Mouse (Mus musculus): ENCODE measurements around the gene Zc3hav1l. TPM values are rescaled to one million over a fixed set of nuclear protein-coding genes. Genes with fewer than 3 reads are reported as not detected.

Gene Zc3hav1l
- polyA plus RNA-seq, 1 experiment from 2014 or later = 3.9 TPM

- WGBS (ENCODE audit: insufficient replicate concordance) = 60% methylated on average over 4 of the region's 4 CpGs
- no peak overlapping the region for H3K4me2 ChIP-seq
- H3K36me3 ChIP-seq = no peaks in the 10 kb centered on the region
- ATAC-seq = no peak
- no peak overlapping the region for H3K9ac ChIP-seq
- no peaks in the 10 kb centered on the region for H3K9me3 ChIP-seq (replicated peaks)
- H3K27me3 ChIP-seq (replicated peaks) = no peaks in the 10 kb centered on the region
- H3K4me1 ChIP-seq = no peaks in the 10 kb centered on the region
- no peak overlapping the region for H3K27ac ChIP-seq
- H3K4me3 ChIP-seq = no peak overlapping the region
Measured at GRCm38 (mm10) chr6:38261877-38262276, 37.2 kb downstream of the Zc3hav1l start.

DNA sequence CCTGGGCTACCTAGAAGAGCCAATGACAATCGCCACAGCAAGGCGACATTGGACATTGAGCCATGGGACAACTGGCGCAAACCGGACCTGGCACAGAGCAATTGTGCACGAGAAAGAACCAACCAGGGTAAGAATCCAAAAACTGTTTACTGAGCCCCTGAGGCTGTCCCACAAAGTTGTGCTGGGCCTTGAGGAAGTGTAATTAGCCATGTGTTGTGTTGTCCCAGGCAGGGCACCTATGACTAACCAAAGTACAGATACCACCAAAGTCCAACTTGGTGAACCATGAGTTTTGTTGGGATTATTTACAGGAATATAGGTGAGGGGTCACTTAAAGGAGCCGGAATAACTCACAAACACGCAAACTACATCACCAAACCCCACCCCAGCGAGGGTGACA, 41.6 kb downstream of the Zc3hav1l start:
- 80% methylated on average over 8 of the region's 8 CpGs for WGBS (ENCODE audit: insufficient replicate concordance)
- no peaks in the 10 kb centered on the region for H3K36me3 ChIP-seq
- H3K4me3 ChIP-seq = no peak overlapping the region
- no peak overlapping the region for H3K9ac ChIP-seq
- H3K4me2 ChIP-seq = no peak overlapping the region
- H3K27me3 ChIP-seq (replicated peaks) = peaks cover 37% of the 10 kb centered on the region
- H3K27ac ChIP-seq = no peak overlapping the region
- H3K9me3 ChIP-seq (replicated peaks) = no peaks in the 10 kb centered on the region
- H3K4me1 ChIP-seq = peaks cover 21% of the 10 kb centered on the region
- no peak for ATAC-seq

GRCm38 (mm10) chr6:38256793-38257192, 42.3 kb downstream of the Zc3hav1l start:
- Histone ChIP-seq H3K27ac (no peak overlapping the region), H3K4me3 (no peak overlapping the region), H3K9me3 (replicated peaks) (no peaks in the 10 kb centered on the region), H3K9ac (no peak overlapping the region), H3K27me3 (replicated peaks) (peaks cover 43% of the 10 kb centered on the region), H3K4me2 (no peak overlapping the region), H3K36me3 (no peaks in the 10 kb centered on the region), H3K4me1 (peaks cover 22% of the 10 kb centered on the region)
- no peak for ATAC-seq
- WGBS (ENCODE audit: insufficient replicate concordance) = 37% methylated on average over 4 of the region's 4 CpGs

GRCm38 (mm10) chr6:38255794-38256193, 43.3 kb downstream of the Zc3hav1l start:
- no peak overlapping the region for H3K27ac ChIP-seq
- peaks cover 43% of the 10 kb centered on the region for H3K27me3 ChIP-seq (replicated peaks)
- H3K9ac ChIP-seq = no peak overlapping the region
- H3K4me2 ChIP-seq = no peak overlapping the region
- peaks cover 22% of the 10 kb centered on the region for H3K4me1 ChIP-seq
- no peak overlapping the region for H3K4me3 ChIP-seq
- no peaks in the 10 kb centered on the region for H3K36me3 ChIP-seq
- no peaks in the 10 kb centered on the region for H3K9me3 ChIP-seq (replicated peaks)
- WGBS (ENCODE audit: insufficient replicate concordance) = 69% methylated on average over 2 of the region's 2 CpGs
- no peak for ATAC-seq

DNA sequence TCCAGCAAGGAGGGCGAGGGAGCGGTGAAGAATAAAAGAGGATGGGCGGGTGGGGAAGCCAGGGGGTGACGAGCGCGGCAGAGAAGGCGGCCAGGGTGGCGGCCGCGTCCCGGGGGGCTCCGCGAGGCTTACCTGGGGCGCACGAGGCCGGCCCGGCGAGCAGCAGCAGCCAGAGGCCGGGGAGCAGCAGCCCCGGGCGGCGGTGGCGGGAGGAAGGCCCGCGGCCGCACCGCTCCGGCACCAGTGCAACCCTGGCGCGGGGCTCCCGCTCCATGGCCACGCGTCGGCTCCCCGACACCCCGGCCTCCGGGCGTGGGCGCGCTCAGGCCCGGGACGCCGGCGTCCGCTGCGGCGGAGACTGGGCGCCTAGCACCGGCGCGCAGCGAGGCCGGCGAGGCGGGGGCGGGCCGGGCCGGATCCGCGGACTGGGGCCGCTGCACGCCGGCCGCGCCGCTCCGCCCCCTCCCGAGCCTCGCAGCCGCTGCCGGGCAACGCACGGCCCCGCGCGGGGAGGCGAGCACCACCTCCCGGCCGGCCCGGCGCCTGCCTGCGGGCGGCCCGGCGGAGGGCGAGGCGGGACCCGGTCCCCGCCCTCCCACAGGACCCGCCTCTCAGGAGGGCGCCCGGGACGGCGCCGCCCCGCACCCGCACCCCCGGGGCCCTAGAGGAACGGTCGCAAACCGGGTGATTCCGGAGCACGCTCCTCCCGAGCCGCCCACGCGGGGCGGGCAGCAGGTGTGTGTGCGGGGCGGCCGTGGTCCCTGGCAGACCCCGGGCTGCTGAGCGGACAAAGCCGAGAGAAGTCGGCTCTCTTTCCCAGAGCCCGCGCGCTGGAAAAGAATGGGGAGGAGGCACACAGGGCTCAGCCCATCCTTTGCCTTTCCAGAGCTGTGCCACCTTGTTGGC, 45.1 kb downstream of the Zc3hav1l start, which contains the start of gene D630045J12Rik:
Gene D630045J12Rik, minus strand, starts transcription at position 274 of the 906 bp plus-strand sequence.
- H3K4me1 ChIP-seq = peaks cover 22% of the 10 kb centered on the region
- under 1% methylated on average over 76 of the region's 118 CpGs for WGBS (ENCODE audit: insufficient replicate concordance)

DNA sequence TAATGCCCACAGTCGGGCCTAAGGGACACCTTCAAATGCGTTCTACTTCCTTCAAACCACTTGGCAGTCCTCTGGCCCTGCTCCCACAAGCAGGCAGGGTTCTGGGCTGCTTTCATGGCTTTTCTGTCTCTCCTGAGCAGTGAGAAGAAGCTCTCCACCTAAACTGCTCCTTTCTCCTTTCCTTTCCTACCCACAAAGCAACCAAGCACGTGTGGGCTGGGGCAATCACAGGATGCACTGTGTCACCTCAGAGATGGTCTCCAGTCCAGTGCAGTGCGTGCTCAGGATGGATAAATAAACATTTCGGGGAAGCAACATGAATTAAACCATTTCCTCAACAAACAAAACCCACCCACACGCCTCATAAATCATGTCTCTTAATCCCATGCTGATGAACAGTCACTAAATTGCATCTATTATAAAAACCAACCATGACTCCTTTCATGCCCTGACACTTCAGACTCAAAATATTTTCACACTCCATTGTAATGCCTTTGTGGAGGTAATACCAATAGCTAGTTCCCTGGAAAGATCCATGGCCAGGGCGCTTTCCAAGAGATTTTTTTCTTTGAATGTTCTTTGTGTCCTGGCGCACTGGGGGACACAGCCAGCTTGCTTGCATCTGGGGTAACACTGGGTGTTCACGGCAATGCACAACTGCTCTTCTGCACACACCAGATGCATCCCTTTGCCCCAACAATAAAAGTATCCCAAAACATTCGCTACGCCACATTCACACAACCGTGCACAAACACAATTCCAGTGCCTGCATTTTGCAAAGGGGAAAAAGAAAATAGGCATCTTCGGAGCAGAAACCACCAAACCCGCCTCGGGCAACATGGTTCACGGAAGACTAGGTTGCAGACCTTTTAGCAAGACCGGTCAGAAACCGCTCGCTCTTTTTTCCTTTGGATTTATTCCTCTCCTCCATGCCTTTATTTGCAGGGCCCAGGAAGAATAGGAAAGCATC, 46.0 kb downstream of the Zc3hav1l start:
- Histone ChIP-seq H3K4me3 (peak overlapping the region; percentile 69), H3K4me2 (peak overlapping the region; percentile 92), H3K9me3 (replicated peaks) (no peaks in the 10 kb centered on the region), H3K36me3 (no peaks in the 10 kb centered on the region), H3K9ac (peak overlapping the region; percentile 65), H3K4me1 (peaks cover 22% of the 10 kb centered on the region), H3K27me3 (replicated peaks) (peaks cover 43% of the 10 kb centered on the region), H3K27ac (no peak overlapping the region)
- 21% methylated on average over 19 of the region's 19 CpGs for WGBS (ENCODE audit: insufficient replicate concordance)
- no peak for ATAC-seq

More for the DNA sequence above, 45.1 kb downstream of the Zc3hav1l start, which contains the start of gene D630045J12Rik:
- Histone ChIP-seq H3K4me3 (peak within 1 kb of the TSS; percentile 69), H3K36me3 (no peaks in the 10 kb centered on the region), H3K27me3 (replicated peaks) (peaks cover 43% of the 10 kb centered on the region), H3K4me2 (peak within 1 kb of the TSS; percentile 92), H3K9ac (peak within 1 kb of the TSS; percentile 65), H3K27ac (0 out of 2 replicates have a peak within 1 kb of the TSS, but pooled peaks have one; percentile 7), H3K9me3 (replicated peaks) (no peaks in the 10 kb centered on the region)
- ATAC-seq = peak; percentile 88

- no peak overlapping the region for H3K9ac ChIP-seq
- ATAC-seq = no peak
- H3K27ac ChIP-seq = no peak overlapping the region
- H3K4me2 ChIP-seq = no peak overlapping the region
- H3K4me1 ChIP-seq = peaks cover 22% of the 10 kb centered on the region
- H3K4me3 ChIP-seq = no peak overlapping the region
- peaks cover 43% of the 10 kb centered on the region for H3K27me3 ChIP-seq (replicated peaks)
- no peaks in the 10 kb centered on the region for H3K9me3 ChIP-seq (replicated peaks)
- WGBS (ENCODE audit: insufficient replicate concordance) = 79% methylated on average over 10 of the region's 10 CpGs
- no peaks in the 10 kb centered on the region for H3K36me3 ChIP-seq
Measured at GRCm38 (mm10) chr6:38252139-38252538, 46.9 kb downstream of the Zc3hav1l start.

GRCm38 (mm10) chr6:38251464-38251863, 47.6 kb downstream of the Zc3hav1l start:
- Histone ChIP-seq H3K27me3 (replicated peaks) (peaks cover 43% of the 10 kb centered on the region), H3K9ac (no peak overlapping the region), H3K9me3 (replicated peaks) (no peaks in the 10 kb centered on the region), H3K4me1 (peaks cover 22% of the 10 kb centered on the region), H3K4me3 (no peak overlapping the region), H3K27ac (no peak overlapping the region), H3K36me3 (no peaks in the 10 kb centered on the region), H3K4me2 (no peak overlapping the region)
- ATAC-seq = no peak
- 46% methylated on average over 4 of the region's 4 CpGs for WGBS (ENCODE audit: insufficient replicate concordance)

GRCm38 (mm10) chr6:38247362-38247761, 51.7 kb downstream of the Zc3hav1l start:
- no peak for ATAC-seq
- H3K9ac ChIP-seq = no peak overlapping the region

DNA sequence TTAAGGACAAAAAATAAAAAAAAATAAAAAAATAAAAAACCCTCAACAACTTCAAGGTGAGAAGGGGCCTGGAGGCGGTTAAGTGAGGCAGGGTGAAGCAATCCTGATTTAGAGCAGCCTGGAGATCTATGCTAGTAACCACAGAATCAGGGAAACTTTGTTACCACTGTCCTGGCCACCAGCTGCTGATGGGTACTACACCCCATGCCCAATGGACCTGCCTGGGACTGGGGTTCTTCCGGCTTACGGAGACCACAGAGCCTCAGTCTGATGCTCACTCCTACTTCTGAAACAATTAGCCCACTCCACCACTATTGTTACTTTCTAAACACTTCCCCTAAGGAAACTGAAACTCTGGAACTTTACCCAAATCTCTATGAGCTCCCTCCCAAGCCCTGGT, 54.3 kb downstream of the Zc3hav1l start:
- WGBS (ENCODE audit: insufficient replicate concordance) = 82% methylated on average over 3 of the region's 3 CpGs
- no peaks in the 10 kb centered on the region for H3K9me3 ChIP-seq (replicated peaks)
- no peak overlapping the region for H3K4me3 ChIP-seq
- H3K27me3 ChIP-seq (replicated peaks) = no peaks in the 10 kb centered on the region; the same call in 1 of the 2 replicates
- H3K4me1 ChIP-seq = no peaks in the 10 kb centered on the region
- no peak overlapping the region for H3K27ac ChIP-seq
- H3K9ac ChIP-seq = no peak overlapping the region
- H3K36me3 ChIP-seq = no peaks in the 10 kb centered on the region
- H3K4me2 ChIP-seq = no peak overlapping the region
- no peak for ATAC-seq

More at GRCm38 (mm10) chr6:38247362-38247761, 51.7 kb downstream of the Zc3hav1l start:
- H3K4me2 ChIP-seq = no peak overlapping the region
- H3K27ac ChIP-seq = no peak overlapping the region
- WGBS (ENCODE audit: insufficient replicate concordance) = 77% methylated on average over 4 of the region's 4 CpGs
- no peaks in the 10 kb centered on the region for H3K9me3 ChIP-seq (replicated peaks)
- H3K4me3 ChIP-seq = no peak overlapping the region
- peaks cover 4% of the 10 kb centered on the region for H3K27me3 ChIP-seq (replicated peaks)
- no peaks in the 10 kb centered on the region for H3K36me3 ChIP-seq
- no peaks in the 10 kb centered on the region for H3K4me1 ChIP-seq

GRCm38 (mm10) chr6:38244167-38244566, 54.9 kb downstream of the Zc3hav1l start:
- Histone ChIP-seq H3K27me3 (replicated peaks) (no peaks in the 10 kb centered on the region; the same call in 1 of the 2 replicates), H3K36me3 (no peaks in the 10 kb centered on the region), H3K4me2 (no peak overlapping the region), H3K9me3 (replicated peaks) (no peaks in the 10 kb centered on the region), H3K9ac (no peak overlapping the region), H3K4me1 (no peaks in the 10 kb centered on the region), H3K4me3 (no peak overlapping the region), H3K27ac (no peak overlapping the region)
- no peak for ATAC-seq
- 41% methylated on average over 3 of the region's 3 CpGs for WGBS (ENCODE audit: insufficient replicate concordance)
